Mouse (Mus musculus): Measurements from ENCODE around the gene Mgat4b. TPM values are rescaled to one million over a fixed set of nuclear protein-coding genes. Genes with fewer than 3 reads are reported as not detected.

Mgat4b gene
- polyA plus RNA-seq, 1 experiment from 2014 or later, result 57.9 TPM

DNA sequence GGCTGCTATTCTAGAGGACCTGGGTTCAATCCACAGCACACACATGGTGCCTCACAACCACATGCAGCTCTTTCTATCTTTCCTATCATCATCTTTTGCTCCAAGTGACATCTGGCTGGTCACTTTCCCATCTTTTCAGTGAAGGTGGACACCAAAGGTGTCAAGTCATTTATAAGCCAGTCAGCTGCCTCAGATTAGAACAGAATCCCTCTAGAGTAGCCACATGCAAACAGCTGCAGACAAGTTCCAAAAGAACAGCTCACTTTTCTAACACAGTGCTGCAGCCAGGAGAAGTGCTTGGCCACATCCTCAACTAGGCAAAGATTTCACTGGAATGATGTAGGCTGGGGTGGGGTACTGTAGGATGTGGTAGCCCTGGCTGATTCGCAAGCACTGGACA is 59.2 kb downstream of the Mgat4b start:
- no peak overlapping the region for H3K9ac ChIP-seq
- 98% methylated on average over 1 of the region's 1 CpGs for WGBS
- no peaks in the 10 kb centered on the region for H3K9me3 ChIP-seq
- no peak overlapping the region for H3K4me3 ChIP-seq
- H3K4me2 ChIP-seq, result no peak overlapping the region
- no peak for ATAC-seq (replicated peaks)
- 0 out of 2 replicates have a peak, but pooled peaks cover 2% of the 10 kb centered on the region for H3K4me1 ChIP-seq
- no peak overlapping the region for H3K27ac ChIP-seq
- peaks cover 12% of the 10 kb centered on the region for H3K36me3 ChIP-seq (replicated peaks)
- no peaks in the 10 kb centered on the region for H3K27me3 ChIP-seq (replicated peaks)

- Histone ChIP-seq H3K9ac (no peak overlapping the region), H3K4me2 (no peak overlapping the region), H3K27me3 (replicated peaks) (no peaks in the 10 kb centered on the region), H3K36me3 (replicated peaks) (no peaks in the 10 kb centered on the region), H3K4me3 (no peak overlapping the region), H3K4me1 (0 out of 2 replicates have a peak, but pooled peaks cover 2% of the 10 kb centered on the region), H3K9me3 (no peaks in the 10 kb centered on the region), H3K27ac (no peak overlapping the region)
- WGBS, result 73% methylated on average over 2 of the region's 2 CpGs
- ATAC-seq (replicated peaks), result no peak
Measured at GRCm38 (mm10) chr11:50272819-50273218, 62.1 kb downstream of the Mgat4b start.

GRCm38 (mm10) chr11:50275077-50275476 is 64.4 kb downstream of the Mgat4b start:
- Histone ChIP-seq H3K36me3 (replicated peaks) (no peaks in the 10 kb centered on the region), H3K4me2 (no peak overlapping the region), H3K4me3 (no peak overlapping the region), H3K4me1 (0 out of 2 replicates have a peak, but pooled peaks cover 2% of the 10 kb centered on the region), H3K9me3 (no peaks in the 10 kb centered on the region), H3K27ac (no peak overlapping the region), H3K27me3 (replicated peaks) (no peaks in the 10 kb centered on the region), H3K9ac (no peak overlapping the region)
- no peak for ATAC-seq (replicated peaks)
- 89% methylated on average over 2 of the region's 2 CpGs for WGBS

DNA sequence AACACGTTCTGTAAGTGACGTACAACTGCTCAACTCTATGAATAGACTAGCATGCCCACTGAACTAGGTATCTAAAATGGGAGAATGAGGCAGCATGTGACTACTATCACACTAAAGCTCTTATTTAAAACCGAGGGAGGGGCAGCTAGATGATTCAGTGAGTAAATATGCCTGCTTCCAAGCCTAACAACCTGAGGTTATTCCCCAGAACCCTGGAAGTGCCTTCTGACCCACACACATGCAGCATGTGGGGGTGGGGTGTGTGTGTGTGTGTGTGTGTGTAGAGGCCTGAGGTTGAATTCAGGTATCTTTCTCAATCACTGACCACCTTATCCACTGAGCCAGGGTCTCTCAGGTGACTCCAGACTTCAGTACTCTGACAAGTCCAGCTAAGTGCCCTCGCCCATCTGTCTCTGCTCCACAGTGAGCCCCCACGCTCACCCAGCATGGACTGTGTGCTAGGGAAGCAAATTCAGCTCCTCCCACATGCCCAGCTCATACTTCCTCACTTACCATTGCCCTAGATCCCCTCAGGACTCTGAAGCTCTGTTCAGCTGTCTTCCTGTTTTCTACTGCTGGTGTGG is 65.0 kb downstream of the Mgat4b start:
- no peaks in the 10 kb centered on the region for H3K9me3 ChIP-seq
- 0 out of 2 replicates have a peak, but pooled peaks cover under 1% of the 10 kb centered on the region for H3K36me3 ChIP-seq (replicated peaks)
- no peak overlapping the region for H3K27ac ChIP-seq
- 0 out of 2 replicates have a peak, but pooled peaks cover 2% of the 10 kb centered on the region for H3K4me1 ChIP-seq
- no peaks in the 10 kb centered on the region for H3K27me3 ChIP-seq (replicated peaks)
- no peak overlapping the region for H3K4me2 ChIP-seq
- H3K9ac ChIP-seq, result no peak overlapping the region
- no peak for ATAC-seq (replicated peaks)
- H3K4me3 ChIP-seq, result no peak overlapping the region
- WGBS, result 82% methylated on average over 5 of the region's 5 CpGs

DNA sequence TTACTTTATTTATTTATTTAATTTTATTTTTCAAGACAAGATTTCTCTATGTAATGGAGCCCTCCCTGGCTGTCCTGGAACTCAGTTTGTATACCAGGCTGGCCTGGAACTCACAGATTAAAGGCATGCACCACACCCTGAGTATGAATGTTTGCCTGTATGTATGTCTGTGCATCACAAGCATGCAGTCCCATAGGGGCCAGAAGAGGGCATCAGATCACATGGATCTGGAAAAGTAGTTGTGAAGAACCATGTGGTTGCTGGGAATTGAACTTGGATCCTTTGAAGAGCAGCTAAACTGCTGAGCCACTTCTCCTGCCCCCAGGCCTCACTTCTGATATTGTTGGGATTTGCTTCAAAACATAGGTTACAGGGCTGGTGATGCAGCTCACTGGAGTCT is 66.3 kb downstream of the Mgat4b start:
- 0 out of 2 replicates have a peak, but pooled peaks cover 2% of the 10 kb centered on the region for H3K4me1 ChIP-seq
- H3K36me3 ChIP-seq (replicated peaks), result peaks cover 4% of the 10 kb centered on the region; the same call in 1 of the 2 replicates
- no peak overlapping the region for H3K9ac ChIP-seq
- no peaks in the 10 kb centered on the region for H3K27me3 ChIP-seq (replicated peaks)
- no peak overlapping the region for H3K4me3 ChIP-seq
- no peak overlapping the region for H3K27ac ChIP-seq
- H3K9me3 ChIP-seq, result no peaks in the 10 kb centered on the region
- no peak for ATAC-seq (replicated peaks)
- no peak overlapping the region for H3K4me2 ChIP-seq

- no peak overlapping the region for H3K27ac ChIP-seq
- H3K27me3 ChIP-seq (replicated peaks), result no peaks in the 10 kb centered on the region
- WGBS, result 91% methylated on average over 6 of the region's 6 CpGs
- peaks cover 4% of the 10 kb centered on the region; the same call in 1 of the 2 replicates for H3K36me3 ChIP-seq (replicated peaks)
- ATAC-seq (replicated peaks), result no peak
- no peak overlapping the region for H3K4me3 ChIP-seq
- no peak overlapping the region for H3K9ac ChIP-seq
- 0 out of 2 replicates have a peak, but pooled peaks cover 1% of the 10 kb centered on the region for H3K4me1 ChIP-seq
- no peak overlapping the region for H3K4me2 ChIP-seq
- no peaks in the 10 kb centered on the region for H3K9me3 ChIP-seq
Measured at GRCm38 (mm10) chr11:50277706-50278105, 67.0 kb downstream of the Mgat4b start.

- H3K4me2 ChIP-seq, result no peak overlapping the region
- H3K36me3 ChIP-seq (replicated peaks), result peaks cover 4% of the 10 kb centered on the region; the same call in 1 of the 2 replicates
- H3K9me3 ChIP-seq, result no peaks in the 10 kb centered on the region
- no peak overlapping the region for H3K9ac ChIP-seq
- no peaks in the 10 kb centered on the region for H3K27me3 ChIP-seq (replicated peaks)
- no peaks in the 10 kb centered on the region for H3K4me1 ChIP-seq
- no peak for ATAC-seq (replicated peaks)
- H3K4me3 ChIP-seq, result no peak overlapping the region
- no peak overlapping the region for H3K27ac ChIP-seq
- WGBS, result 92% methylated on average over 4 of the region's 4 CpGs
Measured at GRCm38 (mm10) chr11:50279005-50279404, 68.3 kb downstream of the Mgat4b start.

GRCm38 (mm10) chr11:50280053-50280452 is 69.4 kb downstream of the Mgat4b start:
- H3K27me3 ChIP-seq (replicated peaks), result no peaks in the 10 kb centered on the region
- H3K9ac ChIP-seq, result no peak overlapping the region
- peaks cover 4% of the 10 kb centered on the region; the same call in 1 of the 2 replicates for H3K36me3 ChIP-seq (replicated peaks)
- H3K4me1 ChIP-seq, result no peaks in the 10 kb centered on the region
- H3K4me3 ChIP-seq, result no peak overlapping the region
- no peaks in the 10 kb centered on the region for H3K9me3 ChIP-seq
- H3K4me2 ChIP-seq, result no peak overlapping the region
- ATAC-seq (replicated peaks), result no peak
- no peak overlapping the region for H3K27ac ChIP-seq
- 72% methylated on average over 1 of the region's 1 CpGs for whole genome bisulfite sequencing

Small RNAs within 50 kb of the gene (microRNA-seq; reads per million reads assigned to microRNA genes)
- 0.55 reads per million for gene Mir6919

Other genes with a start within 250 kb of the Mgat4b start
- gene Rnf130, start 185.5 kb upstream of the Mgat4b start, polyA plus RNA-seq (2015; fragmentation: Nextera tagmentation; extraction: Ambion mirVana), result 67.9 and 68.2 TPM in 2 replicates
- gene Tbc1d9b, start 79.5 kb upstream of the Mgat4b start, polyA plus RNA-seq (2015; fragmentation: Nextera tagmentation; extraction: Ambion mirVana), result 42.8 and 43.2 TPM in 2 replicates
- gene Mrnip, start 36.4 kb upstream of the Mgat4b start, polyA plus RNA-seq (2015; fragmentation: Nextera tagmentation; extraction: Ambion mirVana), result 38.1 and 39.3 TPM in 2 replicates
- gene Sqstm1, start 63 bp upstream of the Mgat4b start, polyA plus RNA-seq (2015; fragmentation: Nextera tagmentation; extraction: Ambion mirVana), result 392 and 438 TPM in 2 replicates
- gene Ltc4s, start 27.7 kb downstream of the Mgat4b start, polyA plus RNA-seq (2015; fragmentation: Nextera tagmentation; extraction: Ambion mirVana), result 1.9 and 2.3 TPM in 2 replicates
- 3.8 and 4.1 TPM in 2 replicates for gene Maml1, start 81.4 kb downstream of the Mgat4b start, polyA plus RNA-seq (2015; fragmentation: Nextera tagmentation; extraction: Ambion mirVana)
- gene Canx, start 114.8 kb downstream of the Mgat4b start, polyA plus RNA-seq (2015; fragmentation: Nextera tagmentation; extraction: Ambion mirVana), result 258 and 266 TPM in 2 replicates
- 1.2 and 1.6 TPM in 2 replicates for gene Cby3, start 143.6 kb downstream of the Mgat4b start, polyA plus RNA-seq (2015; fragmentation: Nextera tagmentation; extraction: Ambion mirVana)
- 509 and 525 TPM in 2 replicates for gene Hnrnph1, start 166.1 kb downstream of the Mgat4b start, polyA plus RNA-seq (2015; fragmentation: Nextera tagmentation; extraction: Ambion mirVana)
- gene Rufy1, start 220.2 kb downstream of the Mgat4b start, polyA plus RNA-seq (2015; fragmentation: Nextera tagmentation; extraction: Ambion mirVana), result 28.1 and 29.5 TPM in 2 replicates